Mouse (Mus musculus) embryonic fibroblast, embryonic 13.5 days (primary cell): ENCODE measurements at regions not wholly inside any gene's neighbourhood (a gene's known extent, or its start where the extent isn't known, plus 50 kb on each side); places are given as distances from the start of the nearest gene placed in this dataset.

Source experiments
- CTCF ChIP-seq: IDR thresholded peaks from 2 replicates; pipeline ENCODE4 v1.5.1; 2011; ENCODE audit warnings: mild to moderate bottlenecking, control low read depth, low read length, moderate library complexity, borderline replicate concordance; ENCODE audit not compliant: insufficient read depth
- POLR2A ChIP-seq: IDR thresholded peaks from 2 replicates; pipeline ENCODE4 v1.6.1; 2011; ENCODE audit warnings: low read depth, mild to moderate bottlenecking, control low read depth, low read length, moderate library complexity

DNA sequence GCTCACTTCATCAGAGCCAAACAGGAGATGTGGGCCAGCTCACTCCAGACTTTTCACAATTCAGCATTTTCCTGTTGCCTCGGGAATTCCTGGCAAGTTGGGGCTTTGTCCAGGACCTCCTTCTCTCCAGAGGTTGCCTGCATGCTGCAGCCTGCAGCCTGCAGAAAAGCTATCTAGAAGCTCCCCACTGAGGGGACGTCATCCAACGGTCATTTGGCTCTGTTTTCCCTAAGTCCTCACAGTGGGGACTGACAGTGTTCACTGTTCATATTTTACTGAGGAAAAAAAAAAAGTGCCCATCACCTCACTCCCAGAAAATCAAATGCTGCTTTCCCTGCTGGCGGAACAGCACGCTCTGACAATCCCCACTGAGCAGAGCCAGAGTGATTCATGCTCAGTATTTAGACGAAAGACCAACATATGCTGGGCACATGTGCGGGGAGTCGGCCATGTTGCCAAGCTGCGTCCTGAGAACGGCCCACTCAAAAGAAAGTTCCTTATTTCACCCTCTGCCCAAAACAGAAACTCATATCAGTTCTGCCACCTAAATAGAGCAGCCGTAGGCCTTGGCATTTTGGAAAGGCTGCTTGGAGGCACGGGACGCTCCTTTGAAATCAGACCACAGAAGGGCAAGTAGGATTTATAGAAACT lies 105.3 kb downstream of the Mis18a start:
- TF ChIP-seq CTCF (no peak), POLR2A (no peak)
